Mouse (Mus musculus): ENCODE results near the gene Srrm4.

Gene Srrm4

GRCm38 (mm10) chr5:116416208-116416607, 175.4 kb downstream of the Srrm4 start:
- no peak for ATAC-seq (ENCODE audit: insufficient number of reproducible peaks, low FRiP score, low TSS enrichment)

- ATAC-seq (ENCODE audit: insufficient number of reproducible peaks, low FRiP score, low TSS enrichment) = no peak
Measured at GRCm38 (mm10) chr5:116409689-116410590, 181.7 kb downstream of the Srrm4 start.

GRCm38 (mm10) chr5:116408965-116409364, 182.7 kb downstream of the Srrm4 start:
- ATAC-seq (ENCODE audit: insufficient number of reproducible peaks, low FRiP score, low TSS enrichment) = no peak

- ATAC-seq (ENCODE audit: insufficient number of reproducible peaks, low FRiP score, low TSS enrichment) = no peak
Measured at GRCm38 (mm10) chr5:116407936-116408335, 183.7 kb downstream of the Srrm4 start.

- ATAC-seq (ENCODE audit: insufficient number of reproducible peaks, low FRiP score, low TSS enrichment) = no peak
Measured at GRCm38 (mm10) chr5:116407321-116407720, 184.3 kb downstream of the Srrm4 start.

- ATAC-seq (ENCODE audit: insufficient number of reproducible peaks, low FRiP score, low TSS enrichment) = no peak
Measured at GRCm38 (mm10) chr5:116406507-116406906, 185.1 kb downstream of the Srrm4 start.

GRCm38 (mm10) chr5:116405934-116406333, 185.7 kb downstream of the Srrm4 start:
- no peak for ATAC-seq (ENCODE audit: insufficient number of reproducible peaks, low FRiP score, low TSS enrichment)

GRCm38 (mm10) chr5:116404063-116404462, 187.6 kb downstream of the Srrm4 start:
- no peak for ATAC-seq (ENCODE audit: insufficient number of reproducible peaks, low FRiP score, low TSS enrichment)

GRCm38 (mm10) chr5:116400801-116401200, 190.8 kb downstream of the Srrm4 start:
- no peak for ATAC-seq (ENCODE audit: insufficient number of reproducible peaks, low FRiP score, low TSS enrichment)

- ATAC-seq (ENCODE audit: insufficient number of reproducible peaks, low FRiP score, low TSS enrichment) = no peak
Measured at GRCm38 (mm10) chr5:116400042-116400730, 191.4 kb downstream of the Srrm4 start.

- no peak for ATAC-seq (ENCODE audit: insufficient number of reproducible peaks, low FRiP score, low TSS enrichment)
Measured at GRCm38 (mm10) chr5:116396104-116396503, 195.5 kb downstream of the Srrm4 start.

- no peak for ATAC-seq (ENCODE audit: insufficient number of reproducible peaks, low FRiP score, low TSS enrichment)
Measured at GRCm38 (mm10) chr5:116392603-116393002, 199.0 kb downstream of the Srrm4 start.

GRCm38 (mm10) chr5:116389856-116390542, 201.6 kb downstream of the Srrm4 start:
- ATAC-seq (ENCODE audit: insufficient number of reproducible peaks, low FRiP score, low TSS enrichment) = no peak

- no peak for ATAC-seq (ENCODE audit: insufficient number of reproducible peaks, low FRiP score, low TSS enrichment)
Measured at GRCm38 (mm10) chr5:116389321-116389720, 202.3 kb downstream of the Srrm4 start.
